Mouse (Mus musculus) embryonic fibroblast, embryonic 13.5 days (primary cell): Measurements from ENCODE around the gene Tlcd1.

Experiments used
- CTCF ChIP-seq: IDR thresholded peaks from 2 replicates; pipeline ENCODE4 v1.5.1; 2011; ENCODE audit warnings: mild to moderate bottlenecking, control low read depth, low read length, moderate library complexity, borderline replicate concordance; ENCODE audit not compliant: insufficient read depth
- POLR2A ChIP-seq: IDR thresholded peaks from 2 replicates; pipeline ENCODE4 v1.6.1; 2011; ENCODE audit warnings: low read depth, mild to moderate bottlenecking, control low read depth, low read length, moderate library complexity

- TF ChIP-seq POLR2A, result no peak
- no peak for TF ChIP-seq CTCF
Observed at GRCm38 (mm10) chr11:78167257-78167959, 9.1 kb upstream of the Tlcd1 start.
